Mouse (Mus musculus) intestine, postnatal 0 days (tissue): ENCODE data around the gene Brd9. TPM values are rescaled to one million over a fixed set of nuclear protein-coding genes. Genes with fewer than 3 reads are reported as not detected.
A peak's percentile ranks its signal among the peaks of the same experiment; 100 is the strongest.

Experiments used
- ATAC-seq: fragments of 200-750 bp; cut with Nextera tagmentation; 2 replicates; pipeline ENCODE4 v1.8.0; 2017; ENCODE audit warnings: mild to moderate bottlenecking, moderate TSS enrichment, moderate library complexity
- H3K27ac ChIP-seq: fragments of 300-500 bp; sonication (generic); 2 replicates; pipeline ENCODE4 v1.5.1; 2014; ENCODE audit warnings: mild to moderate bottlenecking, low read depth, low read length, moderate library complexity
- H3K27me3 ChIP-seq: fragments of 300-500 bp; sonication (generic); replicated peaks from 2 replicates; pipeline ENCODE4 v1.6.1; 2014; ENCODE audit warnings: low read length, mixed read lengths; ENCODE audit not compliant: control insufficient read depth, insufficient read depth
- H3K36me3 ChIP-seq: fragments of 300-500 bp; sonication (generic); 2 replicates; pipeline ENCODE4 v1.6.1; 2014; ENCODE audit warnings: mild to moderate bottlenecking, moderate library complexity; ENCODE audit not compliant: control insufficient read depth, insufficient read depth
- H3K4me1 ChIP-seq: fragments of 300-500 bp; sonication (generic); replicated peaks from 2 replicates; pipeline ENCODE4 v1.6.1; 2014; ENCODE audit warnings: antibody characterized with exemption, low read length, mixed read lengths; ENCODE audit not compliant: control insufficient read depth, insufficient read depth
- H3K4me2 ChIP-seq: fragments of 300-500 bp; sonication (generic); replicated peaks from 2 replicates; pipeline ENCODE4 v1.6.1; 2014; ENCODE audit warnings: low read depth, mild to moderate bottlenecking, moderate library complexity
- H3K4me3 ChIP-seq: fragments of 300-500 bp; sonication (generic); 2 replicates; pipeline ENCODE4 v1.5.1; 2014; ENCODE audit warnings: low read depth, low read length
- H3K9ac ChIP-seq: fragments of 300-500 bp; sonication (generic); 2 replicates; pipeline ENCODE4 v1.6.1; 2014; ENCODE audit warnings: mild to moderate bottlenecking, low read depth, low read length
- H3K9me3 ChIP-seq: fragments of 300-500 bp; sonication (generic); 2 replicates; pipeline ENCODE4 v1.6.1; 2016; ENCODE audit warnings: mixed run types; ENCODE audit not compliant: control insufficient read depth
- CTCF ChIP-seq: sonication (generic); IDR thresholded peaks from 2 replicates; pipeline ENCODE4 v1.5.1; 2016; ENCODE audit warnings: low read depth, mild to moderate bottlenecking, control low read depth, antibody characterized with exemption, moderate library complexity
- WGBS: fragments of 180-500 bp; shearing (Covaris S2); extraction: QIAGEN DNeasy Blood & Tissue Kit; methylation state at CpG from one replicate; pipeline ENCODE4 v1.1.7; 2014; 5-methylcytosine and 5-hydroxymethylcytosine counted together
- polyA plus RNA-seq: library from polyadenylated mRNA; unstranded; fragments of >200 nt; fragmentation: Nextera tagmentation; extraction: Ambion mirVana; gene quantifications from 2 replicates; pipeline ENCODE4 v1.2.1, GENCODE M21; 2015

Brd9 gene
- 23.2 and 24.0 TPM in 2 replicates for polyA plus RNA-seq

DNA sequence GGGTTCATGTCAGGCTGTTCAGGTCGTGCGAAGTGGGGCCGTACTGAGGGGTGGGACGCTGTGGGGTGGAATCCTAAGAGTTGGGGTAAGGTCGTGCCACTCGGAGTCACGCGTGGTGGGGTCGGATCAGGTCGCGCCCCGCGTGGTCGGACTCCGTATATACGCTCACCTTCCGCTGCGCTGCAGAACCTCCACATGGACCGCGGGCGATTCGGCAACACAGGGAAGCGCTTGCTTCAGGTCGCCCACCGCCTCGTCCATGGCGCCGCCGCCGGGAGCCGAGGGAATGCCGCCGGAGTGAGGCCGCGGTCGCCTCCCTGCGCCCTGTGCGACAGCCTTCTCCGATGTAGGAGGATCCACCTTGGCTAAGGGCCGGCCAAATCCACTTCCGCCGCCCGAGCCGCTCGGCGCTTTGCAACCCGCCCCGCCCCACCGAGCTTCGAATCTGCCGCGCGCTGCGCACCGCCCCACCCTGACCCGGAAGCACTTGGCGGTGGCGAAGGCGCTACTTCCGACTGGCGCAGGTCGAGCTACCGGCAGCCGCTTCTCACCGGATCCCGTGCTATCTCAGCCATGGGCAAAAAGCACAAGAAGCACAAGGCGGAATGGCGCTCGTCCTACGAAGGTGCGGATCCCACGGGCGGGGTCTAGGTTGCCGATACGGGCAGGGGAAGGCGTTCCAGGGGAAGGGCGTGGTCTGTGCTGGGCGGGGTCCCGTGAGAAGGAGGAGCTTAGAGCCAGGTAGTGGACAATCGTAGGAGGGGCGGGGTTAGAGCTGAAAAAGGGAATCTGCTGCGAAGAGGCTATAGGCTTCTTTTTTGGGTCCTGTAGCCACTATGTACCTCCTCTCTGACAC is at the start of gene Brd9, which contains the start of gene Trip13:
TSS of gene Brd9 (plus strand) at position 491 of the 856 bp plus-strand sequence.
TSS of gene Trip13 (minus strand) at position 464 of the 856 bp plus-strand sequence.
- Histone ChIP-seq H3K9me3 (no peaks in the 10 kb centered on the region), H3K9ac (peak within 1 kb of the TSS; percentile 55), H3K4me1 (no peaks in the 10 kb centered on the region), H3K36me3 (peaks cover 24% of the 10 kb centered on the region), H3K27ac (peak within 1 kb of the TSS; percentile 94), H3K4me3 (peak within 1 kb of the TSS; percentile 75), H3K4me2 (peak within 1 kb of the TSS; percentile 88), H3K27me3 (no peaks in the 10 kb centered on the region)
- WGBS: under 1% methylated on average over 76 of the region's 82 CpGs
- peak; percentile 98 for ATAC-seq
- peak; percentile 40 for TF ChIP-seq CTCF

DNA sequence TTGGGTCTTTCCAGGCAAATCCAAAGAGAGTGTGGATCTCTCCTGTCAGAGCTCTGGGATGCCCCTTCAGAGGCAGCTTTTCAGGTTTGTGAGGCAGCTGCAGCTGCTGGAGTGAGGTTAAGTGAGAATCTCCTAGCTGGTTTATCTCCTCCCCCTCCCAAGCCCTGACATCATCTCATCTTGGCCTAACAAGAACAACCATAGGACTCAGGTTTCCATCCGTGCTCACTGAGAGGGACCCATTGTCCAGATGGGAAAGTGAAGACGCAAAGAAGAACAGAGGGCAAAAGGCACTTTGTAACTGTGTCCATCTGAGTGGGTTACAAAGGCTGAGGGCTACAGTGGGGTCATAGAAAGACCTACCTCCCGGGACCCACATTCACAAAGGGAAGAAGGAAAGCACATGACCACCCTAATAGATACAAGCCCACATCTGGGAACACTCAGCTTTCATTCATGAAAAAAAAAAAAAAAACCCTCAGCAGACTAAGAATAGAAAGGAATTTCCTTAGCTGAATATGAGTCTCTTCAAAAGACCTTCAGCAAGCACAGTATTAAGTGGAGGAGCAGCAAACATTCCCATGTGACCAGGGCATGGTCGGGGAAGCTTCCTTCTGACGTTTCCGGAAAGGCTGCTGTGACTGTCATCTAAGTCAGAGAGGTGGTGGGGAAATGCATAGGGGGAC is 45.0 kb upstream of the Brd9 start:
- H3K4me3 ChIP-seq: no peak overlapping the region
- H3K9me3 ChIP-seq: no peaks in the 10 kb centered on the region
- H3K27ac ChIP-seq: no peak overlapping the region
- H3K4me1 ChIP-seq: 0 out of 2 replicates have a peak, but pooled peaks cover 6% of the 10 kb centered on the region
- no peaks in the 10 kb centered on the region for H3K27me3 ChIP-seq
- no peak for TF ChIP-seq CTCF
- 51% methylated on average over 6 of the region's 6 CpGs for WGBS
- H3K4me2 ChIP-seq: no peak overlapping the region
- ATAC-seq: peak; percentile 43
- H3K9ac ChIP-seq: no peak overlapping the region
- H3K36me3 ChIP-seq: no peaks in the 10 kb centered on the region

DNA sequence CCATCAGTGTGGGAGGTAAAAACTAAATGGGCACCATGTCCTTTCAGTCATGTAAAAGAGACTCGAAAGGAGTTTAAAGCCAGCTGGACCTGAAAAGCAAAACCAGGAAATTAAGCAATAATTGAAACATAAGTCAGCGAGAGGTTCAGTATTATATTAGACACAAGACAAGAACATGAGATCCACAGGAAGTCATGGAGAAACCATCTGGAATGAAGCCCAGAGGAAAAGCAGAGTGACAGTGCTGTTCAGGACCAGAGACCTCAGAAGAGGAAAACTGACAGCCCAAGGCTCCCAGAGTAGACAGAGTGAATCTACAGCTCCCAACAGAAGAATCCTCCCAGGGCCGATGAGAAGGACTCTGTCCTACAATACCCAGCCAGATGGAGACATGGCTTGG is 40.0 kb upstream of the Brd9 start:
- H3K27me3 ChIP-seq: no peaks in the 10 kb centered on the region
- no peaks in the 10 kb centered on the region for H3K36me3 ChIP-seq
- H3K27ac ChIP-seq: no peak overlapping the region
- WGBS: 67% methylated on average over 3 of the region's 3 CpGs
- H3K4me1 ChIP-seq: no peaks in the 10 kb centered on the region
- no peak for TF ChIP-seq CTCF
- H3K9me3 ChIP-seq: no peaks in the 10 kb centered on the region
- no peak overlapping the region for H3K4me3 ChIP-seq
- H3K4me2 ChIP-seq: no peak overlapping the region
- H3K9ac ChIP-seq: no peak overlapping the region
- ATAC-seq: no peak

DNA sequence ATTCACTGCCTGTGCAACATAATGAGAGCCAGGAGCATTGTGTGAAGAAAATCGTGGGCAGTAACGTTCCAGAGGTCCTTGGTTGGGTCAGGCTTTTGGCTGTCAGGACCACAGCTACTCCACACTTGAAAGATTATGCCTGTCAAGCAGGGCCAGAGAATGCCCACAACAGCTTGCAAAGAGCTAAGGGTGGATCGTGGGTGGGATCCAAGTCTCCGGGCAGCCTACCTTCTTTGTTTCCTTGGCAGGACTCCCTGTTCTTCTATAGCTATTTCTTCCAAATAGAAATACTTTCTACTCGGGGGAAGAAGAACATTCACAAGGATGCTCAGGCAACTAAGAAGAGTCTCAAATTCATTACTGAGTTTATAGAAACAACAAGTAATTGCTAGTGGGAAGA is 30.5 kb upstream of the Brd9 start:
- no peak overlapping the region for H3K27ac ChIP-seq
- 87% methylated on average over 5 of the region's 5 CpGs for WGBS
- H3K9me3 ChIP-seq: no peaks in the 10 kb centered on the region
- no peak overlapping the region for H3K9ac ChIP-seq
- TF ChIP-seq CTCF: no peak
- no peak overlapping the region for H3K4me3 ChIP-seq
- H3K27me3 ChIP-seq: no peaks in the 10 kb centered on the region
- H3K4me1 ChIP-seq: no peaks in the 10 kb centered on the region
- ATAC-seq: no peak
- no peaks in the 10 kb centered on the region for H3K36me3 ChIP-seq
- H3K4me2 ChIP-seq: no peak overlapping the region

DNA sequence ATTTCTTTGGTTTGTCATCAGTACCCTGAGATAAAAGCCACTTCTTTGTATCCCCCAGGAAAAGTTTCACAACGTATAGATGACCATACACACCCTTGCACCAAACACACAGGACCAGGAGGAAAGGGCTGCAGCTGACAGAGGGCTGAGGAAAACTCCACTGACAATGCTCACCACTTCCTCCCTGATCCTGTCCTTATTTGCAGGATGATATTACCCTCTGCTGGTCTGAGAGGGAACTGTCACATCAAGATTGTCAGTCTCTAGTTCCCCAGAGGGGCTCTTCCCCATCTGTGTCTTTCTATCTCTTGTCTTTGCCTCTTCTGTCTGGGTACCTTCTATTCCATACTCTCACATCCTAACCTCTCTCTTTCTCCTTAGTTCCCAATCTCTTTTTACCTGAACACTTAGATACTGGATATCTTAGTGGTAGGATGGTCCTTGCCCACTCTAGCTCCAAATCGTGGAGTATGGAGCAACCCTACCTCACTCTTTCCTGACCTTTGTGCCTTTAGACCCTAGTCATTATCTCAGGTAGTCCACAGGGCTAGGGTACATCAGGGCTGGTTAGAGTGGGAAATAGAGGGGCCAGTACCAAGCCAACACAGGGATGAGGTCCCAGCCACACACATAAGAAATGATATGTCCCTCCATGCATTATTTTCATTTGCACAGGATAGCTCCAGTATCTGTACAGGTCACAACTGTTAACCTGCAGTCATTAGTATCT is 29.8 kb upstream of the Brd9 start:
- no peaks in the 10 kb centered on the region; the same call in 1 of the 2 replicates for H3K36me3 ChIP-seq
- no peak overlapping the region for H3K4me3 ChIP-seq
- no peak overlapping the region for H3K9ac ChIP-seq
- H3K4me1 ChIP-seq: no peaks in the 10 kb centered on the region
- no peak overlapping the region for H3K27ac ChIP-seq
- H3K4me2 ChIP-seq: no peak overlapping the region
- no peak for ATAC-seq
- TF ChIP-seq CTCF: peak; percentile 90
- WGBS: 58% methylated on average over 2 of the region's 2 CpGs
- no peaks in the 10 kb centered on the region for H3K27me3 ChIP-seq
- H3K9me3 ChIP-seq: no peaks in the 10 kb centered on the region

DNA sequence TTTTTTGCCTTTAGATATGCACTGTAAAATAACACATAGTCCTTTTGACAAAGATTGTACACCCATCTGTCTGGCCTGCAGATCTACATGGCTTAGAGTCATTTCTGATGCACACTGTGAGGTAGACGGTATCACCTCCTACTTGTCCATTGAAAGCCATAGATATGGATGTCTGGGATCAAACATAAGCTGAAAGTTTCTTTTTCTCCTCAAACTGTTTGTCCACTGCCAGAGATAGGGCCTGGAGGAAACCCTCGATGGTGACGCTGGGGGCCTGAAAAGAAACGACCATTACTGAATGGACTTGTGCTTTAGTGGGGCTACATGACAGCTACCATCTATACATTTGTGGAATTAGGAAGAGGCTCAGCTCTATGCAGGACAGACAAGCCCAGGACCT is 24.5 kb upstream of the Brd9 start:
- Histone ChIP-seq H3K9me3 (no peaks in the 10 kb centered on the region), H3K4me2 (no peak overlapping the region), H3K36me3 (peaks cover 36% of the 10 kb centered on the region), H3K4me3 (no peak overlapping the region), H3K9ac (no peak overlapping the region), H3K27me3 (no peaks in the 10 kb centered on the region), H3K4me1 (no peaks in the 10 kb centered on the region), H3K27ac (no peak overlapping the region)
- no peak for TF ChIP-seq CTCF
- WGBS: 90% methylated on average over 4 of the region's 4 CpGs
- ATAC-seq: no peak
